Mouse (Mus musculus) spleen, adult 10 weeks (tissue): Measurements from ENCODE around the gene Ccdc43. TPM values are rescaled to one million over a fixed set of nuclear protein-coding genes. Genes with fewer than 3 reads are reported as not detected.

Experiments
- polyA plus RNA-seq: library from polyadenylated mRNA; stranded (reverse); fragments of 350-450 nt; fragmentation: Illumina TruSeq; extraction: RNeasy Lipid Tissue Mini Kit (QIAGEN cat#74804); gene quantifications from one replicate; pipeline ENCODE4 v1.2.3, GENCODE M21; 2015; ENCODE audit warnings: low replicate concordance; ENCODE audit not compliant: insufficient read depth

Gene Ccdc43
- polyA plus RNA-seq = 29.5 TPM

DNA sequence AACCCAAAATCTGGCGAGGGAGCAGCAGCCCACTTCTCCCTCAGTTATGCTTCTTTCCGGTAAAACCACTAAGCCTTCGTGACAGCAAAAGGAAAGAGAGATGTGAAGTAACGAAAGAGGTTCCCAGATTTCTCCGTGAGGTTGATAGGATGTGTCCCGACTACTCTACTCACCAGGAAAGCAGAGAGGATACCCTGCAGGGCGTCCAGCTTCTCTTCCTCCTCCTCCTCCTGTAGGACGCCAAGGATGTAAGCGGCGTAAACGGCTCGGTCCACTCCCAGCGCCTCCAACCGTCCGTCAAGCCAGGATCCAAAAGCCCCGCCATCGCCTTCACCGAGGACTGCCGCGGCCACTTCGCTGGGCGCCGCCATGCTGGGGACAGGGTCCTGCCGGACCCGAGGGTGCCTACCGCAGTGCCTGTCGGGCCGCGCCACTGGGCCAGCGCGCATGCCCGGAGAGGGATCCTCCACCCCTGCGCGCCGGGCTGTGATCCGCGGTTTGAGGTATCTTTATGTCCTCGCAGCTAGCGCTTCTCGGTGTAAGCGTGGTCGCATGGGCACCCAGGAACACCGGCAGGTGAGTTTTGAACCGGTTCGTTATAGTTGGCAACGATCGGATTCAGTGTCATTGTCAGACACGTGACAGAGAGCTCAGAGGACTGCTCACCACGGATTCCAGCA lies at the start of gene Ccdc43:
Gene Ccdc43, minus strand, starts transcription at position 445 of the 680 bp plus-strand sequence.

DNA sequence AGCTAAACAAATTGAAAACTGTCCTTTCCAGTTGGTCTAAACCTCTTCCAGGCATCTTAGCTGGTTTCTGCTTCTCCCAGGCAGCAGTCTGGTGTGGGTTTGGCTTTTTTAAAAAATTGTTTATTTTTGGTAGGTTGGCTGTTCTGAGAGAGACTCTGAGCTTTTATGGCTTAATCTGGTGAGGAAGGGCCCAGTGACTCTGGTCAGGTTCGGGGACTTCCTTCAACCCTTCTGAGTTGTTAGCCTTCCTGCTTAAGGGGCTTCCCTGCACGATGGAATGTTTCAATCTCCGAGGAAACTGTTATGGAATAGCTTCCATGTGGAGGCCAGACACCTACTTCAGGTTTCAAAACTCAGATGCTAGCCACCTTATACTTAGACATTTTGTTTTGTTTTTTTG lies 34.2 kb downstream of the Ccdc43 start, which contains the start of gene Meioc:
Gene Meioc, plus strand, starts transcription at position 301 of the 400 bp plus-strand sequence.

Other genes with a start within 250 kb of the Ccdc43 start
- 4.6 TPM for gene Itga2b, start 227.7 kb downstream of the Ccdc43 start, polyA plus RNA-seq
- gene Gpatch8, start 141.4 kb downstream of the Ccdc43 start, polyA plus RNA-seq = 37.0 TPM
- gene Gm11627, start 118.3 kb downstream of the Ccdc43 start, polyA plus RNA-seq = 1.6 TPM
- gene Fzd2, start 93.4 kb downstream of the Ccdc43 start, polyA plus RNA-seq = 0.61 TPM
- not detected for gene Meioc, start 34.1 kb downstream of the Ccdc43 start, polyA plus RNA-seq
- gene Adam11, start 63.7 kb upstream of the Ccdc43 start, polyA plus RNA-seq = 6.3 TPM
- 5.5 TPM for gene Gjc1, start 121.9 kb upstream of the Ccdc43 start, polyA plus RNA-seq
- gene Higd1b, start 138.1 kb upstream of the Ccdc43 start, polyA plus RNA-seq = not detected
- gene Eftud2, start 183.2 kb upstream of the Ccdc43 start, polyA plus RNA-seq = 82.0 TPM
- not detected for gene Ccdc103, start 183.4 kb upstream of the Ccdc43 start, polyA plus RNA-seq
- not detected for gene Fam187a, start 187.4 kb upstream of the Ccdc43 start, polyA plus RNA-seq
- 0.83 TPM for gene Gfap, start 203.1 kb upstream of the Ccdc43 start, polyA plus RNA-seq
- 2.7 TPM for gene Kif18b, start 227.3 kb upstream of the Ccdc43 start, polyA plus RNA-seq
- gene C1ql1, start 248.9 kb upstream of the Ccdc43 start, polyA plus RNA-seq = not detected